Mouse (Mus musculus) C2C12 (cell line): ENCODE results near the gene Ivd.

Source experiments
- CEBPB ChIP-seq: IDR thresholded peaks from one replicate; pipeline ENCODE4 v1.6.1; 2011; ENCODE audit warnings: low read depth, mild to moderate bottlenecking, control low read depth, moderate library complexity
- CTCF ChIP-seq: IDR thresholded peaks from one replicate; pipeline ENCODE4 v1.5.1; 2011; ENCODE audit not compliant: control insufficient read depth, insufficient read depth, insufficient read length
- FOSL1 ChIP-seq: IDR thresholded peaks from one replicate; pipeline ENCODE4 v1.8.0; 2011; ENCODE audit warnings: mild to moderate bottlenecking, low read length; ENCODE audit not compliant: poor library complexity, insufficient read depth, severe bottlenecking
- MAX ChIP-seq: IDR thresholded peaks from one replicate; pipeline ENCODE4 v1.6.1; 2011; ENCODE audit warnings: mild to moderate bottlenecking, control low read depth
- MYOD1 ChIP-seq: IDR thresholded peaks from one replicate; pipeline ENCODE4 v1.6.1; 2011; ENCODE audit warnings: low read depth; ENCODE audit not compliant: control insufficient read depth, insufficient read length
- MYOG ChIP-seq: IDR thresholded peaks from one replicate; pipeline ENCODE4 v1.6.1; 2011; ENCODE audit not compliant: control insufficient read depth, insufficient read length; ENCODE audit errors: extremely low read depth
- USF1 ChIP-seq: IDR thresholded peaks from one replicate; pipeline ENCODE4 v1.6.1; 2011; ENCODE audit warnings: low read depth, mild to moderate bottlenecking, control low read depth, moderate library complexity

DNA sequence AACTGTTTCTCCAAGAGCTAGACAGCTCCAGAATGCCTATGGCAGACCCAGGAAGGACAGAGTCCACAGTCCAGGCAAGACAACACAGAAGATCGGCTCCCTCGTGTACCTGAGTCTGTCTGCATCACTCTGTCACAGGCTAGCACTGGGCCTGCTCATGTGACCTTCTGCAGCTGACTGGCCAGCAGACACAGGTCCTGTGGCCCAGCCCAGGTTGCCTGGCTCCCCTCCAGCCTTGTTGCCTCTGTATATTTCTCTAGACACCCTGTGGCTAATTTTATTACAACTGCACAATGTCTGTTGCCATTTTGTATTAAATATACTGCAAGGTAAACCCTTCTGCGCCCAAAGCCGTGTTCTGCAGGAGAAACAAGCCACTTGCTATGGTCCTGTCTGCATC lies 19.3 kb downstream of the Ivd start:
- no peak for TF ChIP-seq CTCF
- no peak for TF ChIP-seq FOSL1
- no peak for TF ChIP-seq MYOG
- TF ChIP-seq CEBPB = no peak
- no peak for TF ChIP-seq MAX
- no peak for TF ChIP-seq MYOD1
- no peak for TF ChIP-seq USF1
